Mouse (Mus musculus) stomach, postnatal 0 days (tissue): ENCODE results near the gene Fgfr2. TPM values are rescaled to one million over a fixed set of nuclear protein-coding genes. Genes with fewer than 3 reads are reported as not detected.

Source experiments
- ATAC-seq: fragments of 200-750 bp; cut with Nextera tagmentation; 2 replicates; pipeline ENCODE4 v1.8.0; 2017; ENCODE audit not compliant: low FRiP score, low TSS enrichment
- DNase-seq: peaks from one replicate; pipeline ENCODE4 v3.0.0-alpha.2; 2016; ENCODE audit warnings: low spot score
- H3K27ac ChIP-seq: fragments of 300-500 bp; sonication (generic); replicated peaks from 2 replicates; pipeline ENCODE4 v1.5.1; 2014; ENCODE audit warnings: mild to moderate bottlenecking, control low read depth
- H3K27me3 ChIP-seq: fragments of 300-500 bp; sonication (generic); 2 replicates; pipeline ENCODE4 v1.6.1; 2014; ENCODE audit warnings: low read length; ENCODE audit not compliant: control insufficient read depth, insufficient read depth
- H3K36me3 ChIP-seq: fragments of 300-500 bp; sonication (generic); 2 replicates; pipeline ENCODE4 v1.6.1; 2014; ENCODE audit warnings: low read length, mixed read lengths; ENCODE audit not compliant: control insufficient read depth, insufficient read depth
- H3K4me1 ChIP-seq: fragments of 300-500 bp; sonication (generic); replicated peaks from 2 replicates; pipeline ENCODE4 v1.6.1; 2014; ENCODE audit warnings: antibody characterized with exemption; ENCODE audit not compliant: control insufficient read depth, insufficient read depth
- H3K4me2 ChIP-seq: fragments of 300-500 bp; sonication (generic); replicated peaks from 2 replicates; pipeline ENCODE4 v1.6.1; 2014; ENCODE audit warnings: low read depth, mild to moderate bottlenecking, control low read depth, moderate library complexity
- H3K4me3 ChIP-seq: fragments of 300-500 bp; sonication (generic); 2 replicates; pipeline ENCODE4 v1.5.1; 2014; ENCODE audit warnings: low read depth, low read length, control low read depth
- H3K9ac ChIP-seq: fragments of 300-500 bp; sonication (generic); 2 replicates; pipeline ENCODE4 v1.6.1; 2014; ENCODE audit warnings: mild to moderate bottlenecking, low read length, control low read depth, mixed read lengths
- H3K9me3 ChIP-seq: fragments of 300-500 bp; sonication (generic); 2 replicates; pipeline ENCODE4 v1.6.1; 2016; ENCODE audit warnings: low read length; ENCODE audit not compliant: control insufficient read depth
- CTCF ChIP-seq: IDR thresholded peaks from 2 replicates; pipeline ENCODE4 v1.5.1; 2016; ENCODE audit warnings: antibody characterized with exemption, low read depth, mild to moderate bottlenecking, moderate library complexity
- EP300 ChIP-seq: optimal IDR thresholded peaks from 2 replicates; pipeline ENCODE3; 2016; ENCODE audit warnings: antibody characterized with exemption
- WGBS: fragments of 180-500 bp; shearing (Covaris S2); extraction: QIAGEN DNeasy Blood & Tissue Kit; methylation state at CpG from one replicate; pipeline ENCODE4 v1.1.7; 2014; 5-methylcytosine and 5-hydroxymethylcytosine counted together
- polyA plus RNA-seq: library from polyadenylated mRNA; unstranded; fragments of >200 nt; fragmentation: Nextera tagmentation; extraction: Ambion mirVana; gene quantifications from 2 replicates; pipeline ENCODE4 v1.2.1, GENCODE M21; 2015

Fgfr2 gene
- polyA plus RNA-seq, 1 experiment from 2014 or later: 60.8 TPM

- TF ChIP-seq CTCF (no peak), EP300 (no peak)
- ATAC-seq (peak; percentile 30; the same call in 1 of the 2 replicates), DNase-seq (no peak)
- H3K4me2 ChIP-seq: no peak overlapping the region
- H3K4me3 ChIP-seq: no peak overlapping the region
- WGBS: 56% methylated on average over 9 of the region's 9 CpGs
- no peaks in the 10 kb centered on the region for H3K36me3 ChIP-seq
- no peaks in the 10 kb centered on the region for H3K27me3 ChIP-seq
- H3K4me1 ChIP-seq: no peaks in the 10 kb centered on the region
- no peaks in the 10 kb centered on the region for H3K9me3 ChIP-seq
- no peak overlapping the region for H3K27ac ChIP-seq
- no peak overlapping the region for H3K9ac ChIP-seq
These were observed 644.8 kb downstream of the Fgfr2 start for GRCm38 (mm10) chr7:132478295-132478809.

- Histone ChIP-seq H3K27ac (no peak overlapping the region), H3K36me3 (no peaks in the 10 kb centered on the region), H3K27me3 (no peaks in the 10 kb centered on the region), H3K4me3 (no peak overlapping the region), H3K4me2 (no peak overlapping the region), H3K9ac (no peak overlapping the region), H3K9me3 (no peaks in the 10 kb centered on the region), H3K4me1 (no peaks in the 10 kb centered on the region)
- TF ChIP-seq CTCF (no peak), EP300 (no peak)
- 48% methylated on average over 3 of the region's 3 CpGs for WGBS
- ATAC-seq (no peak), DNase-seq (no peak)
These were observed 645.4 kb downstream of the Fgfr2 start for GRCm38 (mm10) chr7:132477753-132478152.

- Histone ChIP-seq H3K4me2 (no peak overlapping the region), H3K36me3 (no peaks in the 10 kb centered on the region), H3K27ac (no peak overlapping the region), H3K4me3 (no peak overlapping the region), H3K27me3 (no peaks in the 10 kb centered on the region), H3K9ac (no peak overlapping the region), H3K4me1 (no peaks in the 10 kb centered on the region), H3K9me3 (no peaks in the 10 kb centered on the region)
- DNase-seq (no peak), ATAC-seq (no peak)
- WGBS: 92% methylated on average over 2 of the region's 2 CpGs
- TF ChIP-seq CTCF: 0 out of 2 replicates have a peak, but pooled peaks have one; percentile 7
- TF ChIP-seq EP300: no peak
These were observed 646.7 kb downstream of the Fgfr2 start for GRCm38 (mm10) chr7:132476491-132476890.

GRCm38 (mm10) chr7:132475069-132475468 is 648.1 kb downstream of the Fgfr2 start:
- Histone ChIP-seq H3K36me3 (no peaks in the 10 kb centered on the region), H3K9me3 (no peaks in the 10 kb centered on the region), H3K4me3 (no peak overlapping the region), H3K4me2 (no peak overlapping the region), H3K9ac (no peak overlapping the region), H3K27ac (no peak overlapping the region), H3K27me3 (no peaks in the 10 kb centered on the region), H3K4me1 (no peaks in the 10 kb centered on the region)
- DNase-seq (peak; percentile 55), ATAC-seq (peak; percentile 24; the same call in 1 of the 2 replicates)
- TF ChIP-seq EP300 (no peak), CTCF (peak; percentile 85)
- whole genome bisulfite sequencing: 33% methylated on average over 5 of the region's 5 CpGs

- Histone ChIP-seq H3K36me3 (no peaks in the 10 kb centered on the region), H3K9ac (no peak overlapping the region), H3K27ac (no peak overlapping the region), H3K9me3 (no peaks in the 10 kb centered on the region), H3K4me1 (no peaks in the 10 kb centered on the region), H3K4me3 (no peak overlapping the region), H3K4me2 (no peak overlapping the region), H3K27me3 (no peaks in the 10 kb centered on the region)
- WGBS: 57% methylated on average over 3 of the region's 3 CpGs
- TF ChIP-seq CTCF (peak; percentile 74), EP300 (no peak)
- peak; percentile 35 for DNase-seq
- no peak for ATAC-seq
These were observed 651.8 kb downstream of the Fgfr2 start for GRCm38 (mm10) chr7:132471327-132471726.

- no peaks in the 10 kb centered on the region for H3K27me3 ChIP-seq
- DNase-seq (no peak), ATAC-seq (no peak)
- no peaks in the 10 kb centered on the region for H3K9me3 ChIP-seq
- no peak overlapping the region for H3K4me2 ChIP-seq
- TF ChIP-seq CTCF (no peak), EP300 (no peak)
- H3K27ac ChIP-seq: no peak overlapping the region
- H3K9ac ChIP-seq: no peak overlapping the region
- no peaks in the 10 kb centered on the region for H3K36me3 ChIP-seq
- H3K4me1 ChIP-seq: no peaks in the 10 kb centered on the region
- no peak overlapping the region for H3K4me3 ChIP-seq
These were observed 654.8 kb downstream of the Fgfr2 start for GRCm38 (mm10) chr7:132468391-132468790.
